Mouse (Mus musculus) lung, adult 2 months (tissue): ENCODE data around the gene Ccdc6. TPM values are rescaled to one million over a fixed set of nuclear protein-coding genes. Genes with fewer than 3 reads are reported as not detected.

ENCODE experiments used
- DNase-seq: peaks from one replicate; pipeline ENCODE4 v3.0.0; 2022
- H3K4me1 ChIP-seq: fragments of 200-500 bp; 2 replicates; pipeline ENCODE4 v1.6.1; 2011; ENCODE audit warnings: low read length; ENCODE audit not compliant: control insufficient read depth, insufficient read depth
- H3K4me3 ChIP-seq: fragments of 200-500 bp; replicated peaks from 2 replicates; pipeline ENCODE3; 2011; ENCODE audit warnings: low read depth, mild to moderate bottlenecking, control low read depth, low read length; ENCODE audit errors: extremely low read depth
- CTCF ChIP-seq: fragments of 200-500 bp; IDR thresholded peaks from 2 replicates; pipeline ENCODE4 v1.5.1; 2011; ENCODE audit warnings: mild to moderate bottlenecking, low read length, control low read depth; ENCODE audit not compliant: insufficient read depth
- POLR2A ChIP-seq: fragments of 200-500 bp; IDR thresholded peaks from 2 replicates; pipeline ENCODE4 v1.6.1; 2011; ENCODE audit warnings: low read depth, mild to moderate bottlenecking, control low read depth, low read length, borderline replicate concordance; ENCODE audit errors: extremely low read depth
- WGBS: fragments of 180-500 bp; shearing (Covaris S2); methylation state at CpG from one replicate; pipeline ENCODE4 v1.1.7; 2018; 5-methylcytosine and 5-hydroxymethylcytosine counted together
- polyA plus RNA-seq: library from polyadenylated mRNA; depleted of rRNA; stranded (reverse); fragments of >200 nt; gene quantifications from 2 replicates; pipeline ENCODE4 v1.2.3, GENCODE M21; 2012

The Ccdc6 gene
- polyA plus RNA-seq, 1 experiment = 22.2 TPM

DNA sequence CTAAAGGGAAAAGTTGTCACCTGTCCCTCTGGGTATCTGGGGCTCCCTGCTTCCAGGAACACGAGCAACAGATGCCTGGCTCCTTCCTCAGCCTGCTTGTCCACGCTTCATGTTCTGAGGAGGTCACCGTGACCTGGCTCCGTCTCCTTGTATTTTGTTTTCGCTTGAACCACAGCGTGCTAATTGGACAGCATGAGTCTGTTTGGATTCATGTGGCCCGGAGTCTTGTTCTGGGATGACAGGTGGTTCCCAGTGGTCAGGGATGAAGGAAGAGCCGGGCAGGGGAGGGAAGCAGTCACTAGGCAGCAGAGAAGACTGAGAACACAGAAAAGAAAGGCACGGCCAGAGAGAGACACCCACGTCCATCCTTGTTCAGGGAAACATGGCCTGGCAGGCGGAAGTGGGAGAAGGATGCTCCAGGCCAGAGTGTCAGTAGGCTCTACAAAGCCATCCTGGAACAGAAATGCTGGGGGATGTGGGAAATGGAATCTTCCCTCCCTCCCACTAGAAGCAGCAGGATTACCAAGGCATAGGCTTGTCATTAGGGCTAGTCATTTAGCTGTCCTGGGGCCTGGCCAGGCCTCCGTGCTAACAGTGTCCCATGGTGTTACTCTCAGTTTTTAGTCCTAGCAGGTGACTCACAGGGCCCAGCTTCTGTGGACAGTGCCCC is 62.9 kb downstream of the Ccdc6 start:
- H3K4me1 ChIP-seq = 0 out of 2 replicates have a peak, but pooled peaks cover 2% of the 10 kb centered on the region
- no peak overlapping the region for H3K4me3 ChIP-seq
- TF ChIP-seq CTCF = no peak
- TF ChIP-seq POLR2A = no peak
- DNase-seq = no peak
- WGBS = 85% methylated on average over 12 of the region's 12 CpGs

DNA sequence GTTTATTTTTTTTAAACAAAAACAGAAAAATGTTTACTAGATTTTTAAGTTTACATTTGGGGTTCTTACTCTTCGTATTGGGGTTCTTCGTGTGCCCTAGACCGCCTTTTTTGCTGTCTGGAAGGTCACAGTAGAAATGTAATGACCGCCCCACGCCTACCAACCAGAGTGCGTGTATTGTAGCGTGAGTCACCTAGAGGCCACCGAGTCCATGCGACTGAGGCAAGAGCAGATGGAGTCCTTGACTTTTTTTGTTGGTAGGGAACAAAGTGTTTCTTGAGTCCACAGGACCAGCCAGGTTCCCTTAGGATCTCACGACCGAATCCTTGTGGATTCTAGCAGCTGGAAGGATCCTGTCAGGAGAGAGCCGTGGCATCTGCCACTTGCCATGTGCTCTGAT is 63.9 kb downstream of the Ccdc6 start:
- WGBS = 85% methylated on average over 12 of the region's 12 CpGs
- H3K4me3 ChIP-seq = no peak overlapping the region
- TF ChIP-seq POLR2A = no peak
- TF ChIP-seq CTCF = no peak
- DNase-seq = no peak
- 0 out of 2 replicates have a peak, but pooled peaks cover 3% of the 10 kb centered on the region for H3K4me1 ChIP-seq

DNA sequence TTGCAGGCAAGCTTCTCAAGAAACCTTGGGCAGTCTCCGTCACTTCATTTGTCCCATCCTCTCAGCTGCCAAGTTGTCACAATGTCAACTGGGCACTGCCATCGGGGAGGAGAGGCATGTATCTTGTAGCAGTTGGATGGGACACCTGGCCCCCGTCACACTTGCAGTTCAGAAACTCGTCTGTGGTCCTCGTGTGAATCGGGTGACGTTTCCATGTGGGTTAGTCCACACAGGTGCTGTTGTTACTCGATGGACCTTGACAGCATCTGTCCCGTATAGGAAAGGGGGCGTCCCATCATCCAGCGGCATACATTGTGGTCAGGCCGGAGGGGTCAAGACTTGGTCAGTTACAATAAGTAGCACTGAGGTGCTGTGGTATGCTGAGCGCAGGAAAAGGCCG is 64.6 kb downstream of the Ccdc6 start:
- H3K4me1 ChIP-seq = 0 out of 2 replicates have a peak, but pooled peaks cover 5% of the 10 kb centered on the region
- 90% methylated on average over 14 of the region's 14 CpGs for WGBS
- DNase-seq = no peak
- no peak overlapping the region for H3K4me3 ChIP-seq
- TF ChIP-seq CTCF = no peak
- no peak for TF ChIP-seq POLR2A

DNA sequence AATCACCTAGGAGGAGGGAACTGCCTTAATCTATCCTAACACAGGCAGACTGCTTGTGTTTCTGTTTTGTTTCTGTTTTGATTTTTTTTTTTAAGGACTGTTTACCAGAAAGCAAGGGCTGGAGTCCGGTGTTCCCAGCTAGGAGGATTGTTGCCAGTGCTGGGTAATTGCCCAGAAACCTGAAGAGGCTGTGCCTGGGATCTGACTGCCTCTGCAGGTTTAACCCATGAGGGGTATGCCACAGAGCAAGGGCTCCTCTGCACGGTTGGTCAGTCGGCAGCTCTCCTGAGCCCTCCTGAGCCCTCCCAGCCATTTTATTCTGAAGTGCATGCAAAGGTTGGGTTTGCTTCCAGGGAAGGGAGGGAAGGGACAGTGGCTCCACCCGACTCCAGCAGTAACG is 66.8 kb downstream of the Ccdc6 start:
- Histone ChIP-seq H3K4me1 (0 out of 2 replicates have a peak, but pooled peaks cover 5% of the 10 kb centered on the region), H3K4me3 (no peak overlapping the region)
- TF ChIP-seq CTCF (no peak), POLR2A (no peak)
- WGBS = 55% methylated on average over 5 of the region's 5 CpGs
- DNase-seq = peak; percentile 16

DNA sequence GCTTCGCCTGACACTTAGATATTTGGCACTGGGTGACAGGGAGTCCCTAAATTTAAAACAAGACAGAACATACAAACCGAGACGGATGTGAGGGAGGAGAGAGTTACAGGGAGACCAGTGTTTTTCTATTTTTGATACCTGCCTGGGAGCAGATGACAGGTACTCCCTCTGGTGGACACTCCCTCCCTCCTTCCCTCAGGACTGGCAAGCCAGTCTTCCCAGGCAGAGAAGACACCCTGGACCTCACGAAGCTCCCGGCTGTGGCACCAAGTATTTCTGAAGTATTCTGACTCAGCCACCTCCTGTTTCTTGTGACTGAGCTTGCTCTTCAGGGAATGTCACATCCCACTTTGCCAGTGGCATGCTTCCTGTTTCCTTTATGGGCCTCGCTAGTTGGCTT is 69.0 kb downstream of the Ccdc6 start:
- Histone ChIP-seq H3K4me3 (no peak overlapping the region), H3K4me1 (0 out of 2 replicates have a peak, but pooled peaks cover 5% of the 10 kb centered on the region)
- no peak for DNase-seq
- TF ChIP-seq CTCF (peak; percentile 43; the same call in 1 of the 2 replicates), POLR2A (no peak)
- 52% methylated on average over 6 of the region's 6 CpGs for WGBS

DNA sequence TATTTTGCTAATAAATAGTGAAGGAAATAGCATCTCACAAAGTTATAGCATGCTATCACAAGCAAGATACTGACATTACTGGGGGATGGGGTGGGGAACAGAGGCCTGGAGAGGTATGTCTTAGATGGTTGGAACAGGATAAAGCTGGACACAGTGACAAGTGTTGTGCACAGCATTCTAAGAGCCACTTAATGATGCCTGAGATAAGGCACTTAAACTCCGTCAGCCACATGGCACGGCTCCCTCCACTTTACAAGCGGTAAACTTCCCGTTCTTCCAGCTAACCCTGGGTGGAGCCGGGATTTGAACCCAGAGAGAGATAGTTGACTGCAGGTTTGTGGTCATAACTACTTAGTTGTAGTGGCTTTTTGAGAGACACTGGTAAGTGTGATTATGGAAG is 69.5 kb downstream of the Ccdc6 start:
- 72% methylated on average over 5 of the region's 5 CpGs for WGBS
- no peak for DNase-seq
- 0 out of 2 replicates have a peak, but pooled peaks cover 5% of the 10 kb centered on the region for H3K4me1 ChIP-seq
- TF ChIP-seq POLR2A = no peak
- no peak for TF ChIP-seq CTCF
- H3K4me3 ChIP-seq = no peak overlapping the region

DNA sequence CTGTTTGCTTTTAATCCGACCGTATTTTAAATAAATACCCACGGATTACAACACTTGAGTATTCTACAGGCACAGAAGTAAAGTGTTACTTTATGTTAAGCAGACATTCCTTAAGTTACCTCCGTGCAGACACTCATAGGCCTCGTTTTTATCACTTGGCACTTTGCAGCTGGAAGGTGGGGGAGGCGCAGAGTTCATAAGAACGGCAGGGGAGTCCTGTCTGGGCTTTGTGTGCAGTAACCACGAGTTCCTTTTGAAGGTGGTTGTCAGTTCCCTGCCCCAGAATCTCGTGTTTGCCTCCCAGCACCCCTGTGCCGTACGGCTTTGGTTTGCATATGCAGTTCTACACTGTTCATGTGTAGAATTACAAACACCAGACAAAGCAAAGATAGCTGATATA is 70.7 kb downstream of the Ccdc6 start:
- Histone ChIP-seq H3K4me3 (no peak overlapping the region), H3K4me1 (0 out of 2 replicates have a peak, but pooled peaks cover 5% of the 10 kb centered on the region)
- no peak for DNase-seq
- TF ChIP-seq CTCF = no peak
- TF ChIP-seq POLR2A = no peak
- WGBS = 68% methylated on average over 11 of the region's 11 CpGs

DNA sequence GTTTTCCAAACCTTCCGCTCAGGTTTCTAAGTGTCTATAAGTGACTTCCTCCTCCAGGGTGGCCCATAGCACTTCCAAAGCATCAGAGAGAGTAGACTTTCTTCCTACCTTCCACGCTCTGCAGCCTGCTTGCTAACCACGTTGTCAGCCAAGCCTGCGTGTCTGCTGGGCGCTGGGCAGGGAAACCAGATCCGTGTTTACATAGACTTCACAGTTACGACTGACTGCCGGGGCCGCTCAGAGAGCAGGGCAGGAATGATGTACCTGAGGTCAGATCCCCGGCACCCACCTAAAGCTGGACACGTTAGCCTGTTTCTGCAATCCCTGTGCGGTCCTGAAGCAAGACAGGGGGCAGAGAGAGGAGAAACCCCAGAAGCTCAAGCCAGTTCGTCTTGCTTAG is 71.5 kb downstream of the Ccdc6 start:
- H3K4me1 ChIP-seq = 0 out of 2 replicates have a peak, but pooled peaks cover 5% of the 10 kb centered on the region
- no peak for TF ChIP-seq CTCF
- no peak for TF ChIP-seq POLR2A
- DNase-seq = no peak
- 75% methylated on average over 13 of the region's 13 CpGs for WGBS
- H3K4me3 ChIP-seq = no peak overlapping the region

DNA sequence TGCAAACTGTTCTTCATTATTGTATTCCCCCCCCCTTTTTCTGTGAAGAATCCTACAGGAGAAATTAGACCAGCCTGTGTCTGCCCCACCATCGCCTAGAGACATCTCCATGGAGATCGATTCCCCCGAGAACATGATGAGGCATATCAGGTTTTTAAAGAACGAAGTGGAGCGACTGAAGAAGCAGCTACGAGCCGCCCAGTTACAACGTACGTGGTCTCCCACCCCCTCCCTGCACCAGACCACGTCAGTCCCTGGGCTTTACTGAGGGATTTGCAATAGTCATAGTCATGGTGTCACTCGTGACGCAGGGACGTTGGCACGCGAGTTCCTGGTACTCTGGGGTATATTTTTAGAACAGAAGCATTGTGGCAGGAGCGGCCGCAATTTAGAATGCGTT is 72.1 kb downstream of the Ccdc6 start:
- 88% methylated on average over 18 of the region's 18 CpGs for WGBS
- Histone ChIP-seq H3K4me3 (no peak overlapping the region), H3K4me1 (0 out of 2 replicates have a peak, but pooled peaks cover 3% of the 10 kb centered on the region)
- no peak for TF ChIP-seq POLR2A
- no peak for TF ChIP-seq CTCF
- no peak for DNase-seq

DNA sequence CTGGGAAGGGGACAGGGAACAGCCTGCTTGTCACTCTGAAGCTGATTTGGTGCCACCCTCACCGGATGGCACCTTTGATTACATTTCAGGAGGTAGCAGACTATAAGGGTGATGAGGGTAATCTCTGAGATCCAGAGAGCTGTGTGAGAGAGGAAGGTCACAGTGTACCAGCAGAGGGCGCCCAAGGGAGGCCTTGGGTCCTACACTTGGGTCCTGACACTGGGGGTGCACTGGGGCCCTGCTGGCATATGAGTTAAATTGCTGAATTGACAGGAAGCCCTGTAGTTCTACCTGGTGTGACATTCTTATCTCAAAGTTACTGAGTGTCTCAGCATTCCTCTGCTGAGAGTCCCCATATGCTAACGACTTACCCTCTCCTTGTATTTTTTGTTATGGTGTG is 76.4 kb downstream of the Ccdc6 start:
- no peaks in the 10 kb centered on the region for H3K4me1 ChIP-seq
- no peak overlapping the region for H3K4me3 ChIP-seq
- peak; percentile 67 for DNase-seq
- 55% methylated on average over 3 of the region's 3 CpGs for WGBS
- peak; percentile 79 for TF ChIP-seq CTCF
- TF ChIP-seq POLR2A = no peak
